Mouse (Mus musculus): ENCODE results near the gene Cox14. TPM values are rescaled to one million over a fixed set of nuclear protein-coding genes. Genes with fewer than 3 reads are reported as not detected.
"Not testable (repeated sequence)": the region's sequence is repeated elsewhere in the genome, so short reads cannot be mapped to it uniquely, and the experiment has no call there.

The Cox14 gene
- polyA plus RNA-seq, 1 experiment from 2014 or later, result 241 TPM

DNA sequence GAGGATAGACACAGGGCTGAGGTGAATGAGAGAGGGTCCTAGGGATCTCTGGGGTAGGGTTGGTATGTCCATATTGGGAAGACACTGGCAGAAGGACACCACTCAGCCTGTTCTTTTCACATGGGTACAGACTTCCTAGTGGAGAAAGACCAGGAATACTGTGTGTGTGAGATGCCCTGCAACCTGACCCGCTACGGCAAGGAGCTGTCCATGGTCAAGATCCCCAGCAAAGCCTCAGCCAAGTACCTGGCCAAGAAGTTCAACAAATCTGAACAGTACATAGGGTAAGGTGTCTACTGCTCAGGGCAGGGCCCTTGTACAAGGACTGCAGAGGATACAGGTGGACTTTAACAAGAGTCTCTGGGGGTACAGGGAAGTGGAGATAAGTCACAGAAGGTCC lies 28.1 kb upstream of the Cox14 start:
- WGBS, result 15% methylated on average over 2 of the region's 2 CpGs

DNA sequence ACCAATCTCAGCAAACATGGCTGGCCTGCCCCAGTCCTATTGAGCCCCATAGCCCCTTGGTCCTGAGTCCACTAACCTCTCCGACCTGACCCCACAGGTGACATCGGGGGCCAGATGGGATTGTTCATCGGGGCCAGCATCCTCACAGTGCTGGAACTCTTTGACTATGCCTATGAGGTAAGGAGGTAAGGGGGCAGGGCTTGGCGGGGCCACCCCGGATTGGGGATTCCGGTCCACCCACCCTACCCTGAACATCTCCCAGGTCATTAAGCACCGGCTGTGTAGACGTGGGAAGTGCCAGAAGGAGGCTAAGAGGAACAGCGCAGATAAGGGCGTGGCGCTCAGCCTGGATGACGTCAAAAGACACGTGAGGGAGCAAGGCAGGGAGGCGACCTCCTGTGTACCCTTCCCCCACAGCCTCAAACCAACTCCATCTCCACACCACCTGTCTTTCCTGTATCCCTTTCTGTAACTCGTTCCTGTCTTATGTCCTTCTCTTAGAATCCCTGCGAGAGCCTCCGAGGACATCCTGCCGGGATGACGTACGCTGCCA lies 26.8 kb upstream of the Cox14 start:
- Histone ChIP-seq H3K36me3 (ENCODE audit: control insufficient read depth, insufficient read depth) (no peaks in the 10 kb centered on the region), H3K4me3 (ENCODE audit: low read length) (no peak overlapping the region), H3K4me1 (ENCODE audit: control insufficient read depth, insufficient read depth, low read length) (peaks cover 27% of the 10 kb centered on the region), H3K9ac (ENCODE audit: low read length) (no peak overlapping the region), H3K27ac (ENCODE audit: low read length) (no peak overlapping the region), H3K27me3 (ENCODE audit: control insufficient read depth, insufficient read depth, low read length) (0 out of 2 replicates have a peak, but pooled peaks cover 4% of the 10 kb centered on the region), H3K4me2 (ENCODE audit: low read depth, low read length) (no peak overlapping the region), H3K9me3 (replicated peaks; ENCODE audit: control insufficient read depth, low read length) (no peaks in the 10 kb centered on the region)
- ATAC-seq (replicated peaks; ENCODE audit: extremely low read depth, insufficient read depth, low FRiP score), result no peak
- WGBS, result 29% methylated on average over 20 of the region's 20 CpGs

More for the DNA sequence above, 28.1 kb upstream of the Cox14 start:
- H3K4me2 ChIP-seq (ENCODE audit: low read depth, low read length), result no peak overlapping the region
- peaks cover 19% of the 10 kb centered on the region for H3K4me1 ChIP-seq (ENCODE audit: control insufficient read depth, insufficient read depth, low read length)
- H3K9ac ChIP-seq (ENCODE audit: low read length), result no peak overlapping the region
- ATAC-seq (replicated peaks; ENCODE audit: extremely low read depth, insufficient read depth, low FRiP score), result no peak
- H3K27me3 ChIP-seq (ENCODE audit: control insufficient read depth, insufficient read depth, low read length), result peaks cover 7% of the 10 kb centered on the region; the same call in 1 of the 2 replicates
- H3K4me3 ChIP-seq (ENCODE audit: low read length), result no peak overlapping the region
- no peaks in the 10 kb centered on the region for H3K9me3 ChIP-seq (replicated peaks; ENCODE audit: control insufficient read depth, low read length)
- H3K27ac ChIP-seq (ENCODE audit: low read length), result no peak overlapping the region
- no peaks in the 10 kb centered on the region for H3K36me3 ChIP-seq (ENCODE audit: control insufficient read depth, insufficient read depth)

DNA sequence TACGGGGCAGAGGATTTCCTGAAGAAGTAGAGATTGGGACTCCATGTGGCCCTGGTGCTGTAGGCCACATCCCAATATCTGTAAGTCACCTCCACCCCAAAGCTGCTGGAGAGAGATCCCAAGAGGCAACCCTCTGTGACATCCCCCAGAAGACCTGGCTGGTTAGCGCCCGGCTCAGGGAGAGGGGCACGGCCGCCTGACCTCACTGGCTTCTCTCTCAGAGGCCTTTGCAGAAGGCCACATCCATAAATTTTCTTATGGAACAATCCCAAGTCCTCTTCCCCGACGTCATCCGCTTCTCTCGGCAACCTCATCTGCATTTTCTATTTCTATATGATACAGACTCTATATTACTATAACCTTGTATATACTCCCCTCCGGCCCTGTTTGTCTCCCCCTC lies 25.7 kb upstream of the Cox14 start:
- H3K27me3 ChIP-seq (ENCODE audit: control insufficient read depth, insufficient read depth, low read length), result 0 out of 2 replicates have a peak, but pooled peaks cover 4% of the 10 kb centered on the region
- H3K4me2 ChIP-seq (ENCODE audit: low read depth, low read length), result no peak overlapping the region
- H3K36me3 ChIP-seq (ENCODE audit: control insufficient read depth, insufficient read depth), result no peaks in the 10 kb centered on the region
- ATAC-seq (replicated peaks; ENCODE audit: extremely low read depth, insufficient read depth, low FRiP score), result no peak
- no peak overlapping the region for H3K9ac ChIP-seq (ENCODE audit: low read length)
- peaks cover 35% of the 10 kb centered on the region for H3K4me1 ChIP-seq (ENCODE audit: control insufficient read depth, insufficient read depth, low read length)
- no peak overlapping the region for H3K27ac ChIP-seq (ENCODE audit: low read length)
- H3K9me3 ChIP-seq (replicated peaks; ENCODE audit: control insufficient read depth, low read length), result no peaks in the 10 kb centered on the region
- 84% methylated on average over 10 of the region's 10 CpGs for WGBS
- H3K4me3 ChIP-seq (ENCODE audit: low read length), result no peak overlapping the region

DNA sequence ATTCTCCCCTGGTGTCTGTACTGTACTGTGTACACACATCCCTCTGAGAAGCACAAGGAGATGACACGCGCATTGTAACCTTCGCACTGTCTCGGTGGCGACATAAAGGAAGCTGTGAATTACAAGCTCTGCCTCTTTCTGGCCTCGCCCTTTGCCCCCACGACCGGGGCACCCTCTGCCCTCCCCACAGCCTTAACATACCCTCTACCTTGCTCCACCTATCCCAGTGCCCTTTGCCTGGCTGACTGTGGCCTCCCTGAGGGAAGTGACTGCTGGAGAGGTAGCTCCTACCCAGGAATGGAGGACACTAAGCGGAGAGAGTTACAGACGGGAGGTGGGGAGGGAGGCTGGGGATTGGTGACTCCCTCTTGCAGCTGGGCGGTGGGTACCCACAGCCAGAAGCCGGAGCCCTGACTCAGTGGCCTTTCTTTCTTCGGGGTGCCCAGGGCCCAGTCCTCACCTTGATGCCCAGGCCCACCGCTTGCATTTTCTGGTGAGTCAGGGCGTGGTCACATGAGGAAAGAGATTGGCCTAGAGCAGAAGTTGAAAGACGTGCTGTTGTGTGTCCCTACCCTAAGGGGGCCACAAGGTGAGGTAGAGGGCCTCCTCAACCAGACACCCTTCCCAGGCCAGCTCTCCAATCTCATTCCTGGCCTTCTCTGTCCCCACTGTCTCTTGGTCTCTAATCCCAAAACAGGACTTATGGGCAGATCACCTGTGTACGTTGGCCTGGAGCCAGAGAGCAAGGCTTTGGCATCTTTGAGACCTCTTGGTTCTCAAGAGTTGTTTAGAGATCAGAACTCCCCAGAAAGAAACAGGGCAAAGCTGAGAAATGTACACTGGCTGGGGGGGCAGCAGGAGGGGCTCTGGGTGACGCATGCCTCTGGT lies 25.0 kb upstream of the Cox14 start:
- Histone ChIP-seq H3K9ac (ENCODE audit: low read length) (no peak overlapping the region), H3K27me3 (ENCODE audit: control insufficient read depth, insufficient read depth, low read length) (0 out of 2 replicates have a peak, but pooled peaks cover 4% of the 10 kb centered on the region), H3K9me3 (replicated peaks; ENCODE audit: control insufficient read depth, low read length) (no peaks in the 10 kb centered on the region), H3K4me1 (ENCODE audit: control insufficient read depth, insufficient read depth, low read length) (peaks cover 34% of the 10 kb centered on the region), H3K4me3 (ENCODE audit: low read length) (no peak overlapping the region), H3K36me3 (ENCODE audit: control insufficient read depth, insufficient read depth) (peaks cover under 1% of the 10 kb centered on the region; the same call in 1 of the 2 replicates), H3K4me2 (ENCODE audit: low read depth, low read length) (no peak overlapping the region), H3K27ac (ENCODE audit: low read length) (no peak overlapping the region)
- no peak for ATAC-seq (replicated peaks; ENCODE audit: extremely low read depth, insufficient read depth, low FRiP score)
- 83% methylated on average over 18 of the region's 18 CpGs for WGBS

DNA sequence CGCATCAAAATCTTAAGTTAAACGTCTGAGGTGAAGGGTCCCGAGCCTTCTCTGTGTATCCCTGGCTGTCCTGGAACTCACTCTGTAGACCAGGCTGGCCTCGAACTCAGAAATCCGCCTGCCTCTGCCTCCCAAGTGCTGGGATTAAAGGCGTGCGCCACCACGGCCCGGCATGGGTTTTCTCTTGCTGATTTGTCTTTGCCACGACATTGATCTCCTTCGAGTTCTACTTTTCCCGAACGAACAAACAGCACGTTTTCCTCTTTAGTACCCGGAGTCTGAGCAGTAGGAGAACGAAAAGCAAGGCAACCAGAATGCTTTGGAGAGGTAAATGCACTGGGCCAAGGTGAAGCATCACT lies 23.8 kb upstream of the Cox14 start:
- 36% methylated on average over 16 of the region's 16 CpGs for WGBS
- not testable (repeated sequence) for H3K36me3 ChIP-seq (ENCODE audit: control insufficient read depth, insufficient read depth); ATAC-seq (replicated peaks; ENCODE audit: extremely low read depth, insufficient read depth, low FRiP score); H3K27me3 ChIP-seq (ENCODE audit: control insufficient read depth, insufficient read depth, low read length); H3K9me3 ChIP-seq (replicated peaks; ENCODE audit: control insufficient read depth, low read length)
- peak overlapping the region; percentile 95 for H3K27ac ChIP-seq (ENCODE audit: low read length)
- peaks cover 39% of the 10 kb centered on the region for H3K4me1 ChIP-seq (ENCODE audit: control insufficient read depth, insufficient read depth, low read length)
- peak overlapping the region; percentile 59 for H3K4me2 ChIP-seq (ENCODE audit: low read depth, low read length)
- H3K9ac ChIP-seq (ENCODE audit: low read length), result peak overlapping the region; percentile 89
- peak overlapping the region; percentile 71 for H3K4me3 ChIP-seq (ENCODE audit: low read length)

DNA sequence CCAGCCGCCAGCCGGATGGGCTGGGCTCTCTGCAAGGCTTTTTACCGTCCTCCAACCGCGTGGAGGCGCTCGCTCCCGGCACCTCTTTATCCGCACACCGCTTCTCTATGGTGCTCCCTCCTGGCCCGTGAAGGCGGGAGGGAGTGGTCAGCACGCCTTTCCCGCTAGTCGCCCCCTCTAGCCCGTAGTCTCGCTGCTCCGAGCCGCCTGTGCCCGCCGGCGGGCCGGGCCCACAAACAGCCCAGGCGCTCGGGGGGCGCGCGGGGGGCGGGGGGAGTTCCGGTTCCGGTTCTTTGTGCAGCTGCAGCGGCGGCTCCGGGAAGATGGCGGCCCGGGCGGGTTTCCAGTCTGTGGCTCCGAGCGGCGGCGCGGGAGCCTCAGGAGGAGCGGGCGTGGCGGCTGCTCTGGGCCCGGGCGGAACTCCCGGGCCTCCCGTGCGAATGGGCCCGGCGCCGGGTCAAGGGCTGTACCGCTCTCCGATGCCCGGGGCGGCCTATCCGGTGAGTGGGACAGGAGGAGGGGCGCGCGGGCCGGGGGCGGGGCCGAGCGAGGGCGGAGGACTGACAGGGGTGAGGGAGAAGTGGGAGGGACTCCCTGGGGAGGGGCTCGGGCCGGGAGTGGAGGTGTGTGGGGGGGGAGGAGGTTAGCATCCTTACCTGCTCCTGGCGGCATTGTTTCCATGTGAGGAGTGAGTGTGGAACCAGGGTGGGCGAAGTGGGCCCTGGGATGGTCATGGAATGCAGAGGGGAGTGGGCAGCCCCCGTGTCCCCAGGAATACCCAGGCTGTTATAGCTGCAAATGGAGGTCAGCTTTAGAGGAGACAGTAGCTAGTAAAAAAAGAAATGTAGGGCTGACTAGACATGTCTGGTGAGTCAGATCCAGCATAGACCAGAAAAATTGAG lies 23.2 kb upstream of the Cox14 start, which contains the start of gene Smarcd1:
Gene Smarcd1 (plus strand): TSS at position 131 of the 902 bp plus-strand sequence.
- peaks cover 39% of the 10 kb centered on the region for H3K4me1 ChIP-seq (ENCODE audit: control insufficient read depth, insufficient read depth, low read length)

DNA sequence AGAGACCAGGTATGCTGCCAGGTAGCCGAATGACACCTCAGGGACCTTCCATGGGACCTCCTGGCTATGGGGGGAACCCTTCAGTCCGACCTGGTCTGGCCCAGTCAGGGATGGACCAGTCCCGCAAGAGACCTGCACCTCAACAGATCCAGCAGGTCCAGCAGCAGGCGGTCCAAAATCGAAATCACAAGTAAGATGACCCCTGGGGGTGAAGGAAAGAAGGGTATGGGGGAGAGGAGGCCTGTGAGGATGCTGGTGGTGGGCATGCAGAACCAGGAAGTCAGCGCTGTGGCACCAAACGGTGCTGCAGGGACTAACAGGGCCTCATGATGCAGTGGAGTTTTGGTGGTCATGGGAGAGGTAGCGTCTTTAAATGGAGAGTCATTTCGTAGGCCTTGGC lies 22.3 kb upstream of the Cox14 start:
- Histone ChIP-seq H3K4me1 (ENCODE audit: control insufficient read depth, insufficient read depth, low read length) (peaks cover 39% of the 10 kb centered on the region), H3K9ac (ENCODE audit: low read length) (peak overlapping the region; percentile 89), H3K36me3 (ENCODE audit: control insufficient read depth, insufficient read depth) (peaks cover 18% of the 10 kb centered on the region), H3K27ac (ENCODE audit: low read length) (peak overlapping the region; percentile 95), H3K27me3 (ENCODE audit: control insufficient read depth, insufficient read depth, low read length) (0 out of 2 replicates have a peak, but pooled peaks cover 4% of the 10 kb centered on the region), H3K4me3 (ENCODE audit: low read length) (peak overlapping the region; percentile 71), H3K4me2 (ENCODE audit: low read depth, low read length) (peak overlapping the region; percentile 82), H3K9me3 (replicated peaks; ENCODE audit: control insufficient read depth, low read length) (no peaks in the 10 kb centered on the region)
- WGBS, result 63% methylated on average over 9 of the region's 9 CpGs
- ATAC-seq (replicated peaks; ENCODE audit: extremely low read depth, insufficient read depth, low FRiP score), result no peak

More for the DNA sequence above, 23.2 kb upstream of the Cox14 start, which contains the start of gene Smarcd1:
- WGBS, result under 1% methylated on average over 66 of the region's 71 CpGs
- peak within 1 kb of the TSS; percentile 82 for H3K4me2 ChIP-seq (ENCODE audit: low read depth, low read length)
- ATAC-seq (replicated peaks; ENCODE audit: extremely low read depth, insufficient read depth, low FRiP score), result peak; percentile 87
- peak within 1 kb of the TSS; percentile 71 for H3K4me3 ChIP-seq (ENCODE audit: low read length)
- peak within 1 kb of the TSS; percentile 95 for H3K27ac ChIP-seq (ENCODE audit: low read length)
- H3K9me3 ChIP-seq (replicated peaks; ENCODE audit: control insufficient read depth, low read length), result no peaks in the 10 kb centered on the region
- H3K9ac ChIP-seq (ENCODE audit: low read length), result peak within 1 kb of the TSS; percentile 89
- 0 out of 2 replicates have a peak, but pooled peaks cover 4% of the 10 kb centered on the region for H3K27me3 ChIP-seq (ENCODE audit: control insufficient read depth, insufficient read depth, low read length)
- H3K36me3 ChIP-seq (ENCODE audit: control insufficient read depth, insufficient read depth), result peaks cover 10% of the 10 kb centered on the region

DNA sequence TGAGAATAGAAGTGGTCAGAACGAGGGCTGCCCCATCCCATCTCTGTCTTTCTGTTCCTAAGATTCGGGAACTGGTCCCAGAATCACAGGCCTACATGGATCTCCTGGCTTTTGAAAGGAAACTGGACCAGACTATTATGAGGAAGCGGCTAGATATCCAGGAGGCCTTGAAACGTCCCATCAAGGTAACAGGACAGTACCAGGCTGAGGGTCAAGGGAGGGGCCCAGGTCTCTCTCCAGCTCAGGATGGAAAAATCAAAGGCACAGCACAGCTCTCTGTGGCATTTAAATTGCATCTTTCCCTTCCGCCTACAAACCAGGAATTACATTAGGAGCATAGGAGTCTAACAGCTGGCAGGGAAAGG lies 21.8 kb upstream of the Cox14 start:
- Histone ChIP-seq H3K36me3 (ENCODE audit: control insufficient read depth, insufficient read depth) (peaks cover 24% of the 10 kb centered on the region), H3K27ac (ENCODE audit: low read length) (peak overlapping the region; percentile 95), H3K9me3 (replicated peaks; ENCODE audit: control insufficient read depth, low read length) (no peaks in the 10 kb centered on the region), H3K4me1 (ENCODE audit: control insufficient read depth, insufficient read depth, low read length) (peaks cover 37% of the 10 kb centered on the region), H3K9ac (ENCODE audit: low read length) (peak overlapping the region; percentile 70; the same call in 1 of the 2 replicates), H3K4me2 (ENCODE audit: low read depth, low read length) (peak overlapping the region; percentile 82), H3K4me3 (ENCODE audit: low read length) (peak overlapping the region; percentile 42), H3K27me3 (ENCODE audit: control insufficient read depth, insufficient read depth, low read length) (0 out of 2 replicates have a peak, but pooled peaks cover 2% of the 10 kb centered on the region)
- 65% methylated on average over 5 of the region's 5 CpGs for WGBS
- ATAC-seq (replicated peaks; ENCODE audit: extremely low read depth, insufficient read depth, low FRiP score), result no peak

Measured in heart, embryonic 16.5 days (tissue).